Mouse (Mus musculus) embryonic stem cell, embryonic (primary cell): ENCODE measurements around the gene Set.

Experiments used
- CTCF ChIA-PET, 4 experiments: fragments of 300-600 bp in 2 of 4; fragments of 350-600 bp in 2 of 4; sonication (Branson Sonifier 250); formaldehyde crosslinking; loops; one replicate each; lab custom pipeline; 2022; ENCODE audit warnings: inconsistent platforms in 2 of 4; lab: Charles Lee
- POLR2A ChIA-PET, 4 experiments: fragments of 300-600 bp in 2 of 4; fragments of 350-600 bp in 2 of 4; sonication (Branson Sonifier 250); formaldehyde crosslinking; loops; one replicate each; lab custom pipeline; 2022; ENCODE audit warnings: antibody characterized with exemption in 4 of 4, inconsistent platforms in 1 of 4; lab: Charles Lee

Gene Set

GRCm38 (mm10) chr2:30057223-30057904 is at the start of gene Set:
Gene Set (plus strand): TSS chr2:30057378.
- CTCF ChIA-PET: interaction anchor here in 2 of 4 experiments (0.5 to 1.1 kb wide), 5 partner anchors 8 to 191 kb away, joined by 3 to 5 read pairs (median 3); partner anchors contain the start of genes Pkn3 (in 1 of the 2) and Wdr34 (in 1 of the 2)
- POLR2A ChIA-PET: interaction anchor here in 3 of 4 experiments (0.6 to 1.7 kb wide), 20 partner anchors 8 to 237 kb away, joined by 3 to 13 read pairs (median 5); partner anchors contain the start of genes Wdr34 (in 3 of the 3), Tbc1d13 (in 2 of the 3), Endog (in 1 of the 3) and Pkn3 (in 1 of the 3)

- ChIA-PET POLR2A (no interaction called here), CTCF (no interaction called here)
Measured at GRCm38 (mm10) chr2:30009101-30009500, 48.1 kb upstream of the Set start.

- CTCF ChIA-PET: interaction anchor here in 1 of 4 experiments (0.6 kb wide), 2 partner anchors 69 to 251 kb away, joined by 3 to 9 read pairs; no protein-coding TSS in a partner anchor
- POLR2A ChIA-PET: interaction anchor here in 2 of 4 experiments (0.6 to 1.7 kb wide), 9 partner anchors 9 to 115 kb away, joined by 3 to 6 read pairs (median 3); no protein-coding TSS in a partner anchor
Measured at GRCm38 (mm10) chr2:30010840-30011281, 46.3 kb upstream of the Set start.

- POLR2A ChIA-PET: interaction anchor here in 1 of 4 experiments (0.6 to 2.2 kb wide), 10 partner anchors 9 to 68 kb away, joined by 3 to 9 read pairs (median 4); partner anchors contain the start of gene Wdr34
- CTCF ChIA-PET: interaction anchor here in 1 of 4 experiments (0.6 kb wide), 1 partner anchor 286 kb away, joined by 5 read pairs; no protein-coding TSS in a partner anchor
Measured at GRCm38 (mm10) chr2:30014326-30014966, 42.7 kb upstream of the Set start.

GRCm38 (mm10) chr2:30025454-30025853 is 31.7 kb upstream of the Set start:
- CTCF ChIA-PET: interaction anchor here in 2 of 4 experiments (0.8 to 1.0 kb wide), 2 partner anchors 12 to 20 kb away, joined by 3 to 5 read pairs; no protein-coding TSS in a partner anchor

GRCm38 (mm10) chr2:30026997-30027396 is 30.2 kb upstream of the Set start:
- CTCF ChIA-PET: no interaction called here

More at GRCm38 (mm10) chr2:30025454-30025853, 31.7 kb upstream of the Set start:
- POLR2A ChIA-PET: interaction anchor here in 2 of 4 experiments (0.9 to 1.4 kb wide), 5 partner anchors 14 to 135 kb away, joined by 3 to 5 read pairs (median 3); no protein-coding TSS in a partner anchor

GRCm38 (mm10) chr2:30032244-30032846 is 24.8 kb upstream of the Set start:
- POLR2A ChIA-PET: interaction anchor here (0.6 to 3.0 kb wide), 37 partner anchors 8 to 326 kb away, joined by 3 to 17 read pairs (median 3); partner anchors contain the start of genes Wdr34 (in 2 of the 4) and Odf2 (in 1 of the 4)
- CTCF ChIA-PET: interaction anchor here (0.6 to 2.2 kb wide), 30 partner anchors 9 to 450 kb away, joined by 3 to 15 read pairs (median 3); partner anchors contain the start of gene Pkn3 (in 1 of the 4)

More at GRCm38 (mm10) chr2:30026997-30027396, 30.2 kb upstream of the Set start:
- POLR2A ChIA-PET: interaction anchor here in 2 of 4 experiments (0.9 to 2.5 kb wide), 5 partner anchors 12 to 104 kb away, joined by 3 to 10 read pairs (median 3); no protein-coding TSS in a partner anchor

- POLR2A ChIA-PET: interaction anchor here (0.7 to 3.0 kb wide), 25 partner anchors 9 to 143 kb away, joined by 3 to 17 read pairs (median 4); partner anchors contain the start of genes Odf2 (in 1 of the 4) and Wdr34 (in 1 of the 4)
- CTCF ChIA-PET: interaction anchor here (0.6 to 2.2 kb wide), 16 partner anchors 10 to 450 kb away, joined by 3 to 15 read pairs (median 3); no protein-coding TSS in a partner anchor
Measured at GRCm38 (mm10) chr2:30032957-30033356, 24.2 kb upstream of the Set start.

- POLR2A ChIA-PET: interaction anchor here in 2 of 4 experiments (0.9 to 2.0 kb wide), 7 partner anchors 11 to 267 kb away, joined by 3 to 7 read pairs (median 3); partner anchors contain the start of genes Tbc1d13 (in 1 of the 2) and Wdr34 (in 1 of the 2)
- CTCF ChIA-PET: no interaction called here
Measured at GRCm38 (mm10) chr2:30037762-30038161, 19.4 kb upstream of the Set start.

- ChIA-PET CTCF (interaction anchor here in 1 of 4 experiments (0.7 kb wide), 1 partner anchor 9 kb away, joined by 3 read pairs; no protein-coding TSS in a partner anchor), POLR2A (interaction anchor here in 2 of 4 experiments (0.8 to 2.0 kb wide), 12 partner anchors 10 to 267 kb away, joined by 3 to 10 read pairs (median 3); partner anchors contain the start of genes Pkn3 (in 1 of the 2), Tbc1d13 (in 1 of the 2) and Wdr34 (in 1 of the 2))
Measured at GRCm38 (mm10) chr2:30038370-30038769, 18.8 kb upstream of the Set start.

GRCm38 (mm10) chr2:30039687-30040086 is 17.5 kb upstream of the Set start:
- POLR2A ChIA-PET: interaction anchor here in 3 of 4 experiments (0.7 to 1.2 kb wide), 7 partner anchors 9 to 241 kb away, joined by 3 to 4 read pairs (median 3); no protein-coding TSS in a partner anchor

GRCm38 (mm10) chr2:30042445-30042844 is 14.7 kb upstream of the Set start:
- ChIA-PET CTCF (interaction anchor here in 3 of 4 experiments (1.1 to 2.9 kb wide), 5 partner anchors 10 to 41 kb away, joined by 3 to 15 read pairs (median 8); no protein-coding TSS in a partner anchor), POLR2A (interaction anchor here in 3 of 4 experiments (0.5 to 2.9 kb wide), 15 partner anchors 8 to 373 kb away, joined by 3 to 17 read pairs (median 4); partner anchors contain the start of genes Crat (in 1 of the 3) and Sptan1 (in 1 of the 3))

More at GRCm38 (mm10) chr2:30039687-30040086, 17.5 kb upstream of the Set start:
- CTCF ChIA-PET: interaction anchor here in 1 of 4 experiments (0.7 kb wide), 1 partner anchor 112 kb away, joined by 7 read pairs; no protein-coding TSS in a partner anchor

GRCm38 (mm10) chr2:30044550-30044949 is 12.6 kb upstream of the Set start:
- CTCF ChIA-PET: interaction anchor here (1.0 to 2.9 kb wide), 5 partner anchors 12 to 279 kb away, joined by 4 to 15 read pairs (median 8); no protein-coding TSS in a partner anchor
- POLR2A ChIA-PET: interaction anchor here in 2 of 4 experiments (0.6 to 10.4 kb wide), 8 partner anchors 12 to 29 kb away, joined by 3 to 156 read pairs (median 8); partner anchors contain the start of gene Set (in 1 of the 2)

- ChIA-PET CTCF (interaction anchor here in 2 of 4 experiments (0.5 to 0.9 kb wide), 4 partner anchors 134 to 867 kb away, joined by 3 to 6 read pairs (median 4); no protein-coding TSS in a partner anchor), POLR2A (interaction anchor here in 3 of 4 experiments (0.7 to 10.4 kb wide), 10 partner anchors 11 to 867 kb away, joined by 3 to 156 read pairs (median 10); partner anchors contain the start of genes Ntmt1 (in 1 of the 3) and Tbc1d13 (in 1 of the 3))
Measured at GRCm38 (mm10) chr2:30047127-30047526, 10.1 kb upstream of the Set start.

GRCm38 (mm10) chr2:30048101-30048501 is 9.1 kb upstream of the Set start:
- CTCF ChIA-PET: interaction anchor here in 2 of 4 experiments (0.6 to 1.7 kb wide), 4 partner anchors 15 to 1027 kb away, joined by 3 to 6 read pairs (median 4); no protein-coding TSS in a partner anchor
- POLR2A ChIA-PET: interaction anchor here (0.6 to 10.4 kb wide), 64 partner anchors 9 to 473 kb away, joined by 3 to 156 read pairs (median 5); partner anchors contain the start of genes Pkn3 (in 2 of the 4), Set (in 2 of the 4), Tbc1d13 (in 2 of the 4) and Endog (in 1 of the 4)
